Mouse (Mus musculus): ENCODE measurements around the gene Ccdc18. TPM values are rescaled to one million over a fixed set of nuclear protein-coding genes. Genes with fewer than 3 reads are reported as not detected.
"Not testable (repeated sequence)": the region's sequence is repeated elsewhere in the genome, so short reads cannot be mapped to it uniquely, and the experiment has no call there.

Gene Ccdc18
- polyA plus RNA-seq, 1 experiment from 2014 or later = 10.2 TPM

- 29% methylated on average over 1 of the region's 1 CpGs for WGBS
- ATAC-seq = no peak
Observed at GRCm38 (mm10) chr5:108163695-108164094, 31.0 kb downstream of the Ccdc18 start.

GRCm38 (mm10) chr5:108184050-108184449, 51.4 kb downstream of the Ccdc18 start:
- ATAC-seq = no peak
- no peak overlapping the region for H3K9ac ChIP-seq

More at GRCm38 (mm10) chr5:108163695-108164094, 31.0 kb downstream of the Ccdc18 start:
- Histone ChIP-seq H3K4me1 (replicated peaks) (no peaks in the 10 kb centered on the region), H3K4me3 (replicated peaks) (no peak overlapping the region), H3K27ac (no peak overlapping the region), H3K9ac (no peak overlapping the region), H3K9me3 (no peaks in the 10 kb centered on the region), H3K27me3 (replicated peaks) (no peaks in the 10 kb centered on the region), H3K36me3 (no peaks in the 10 kb centered on the region), H3K4me2 (replicated peaks) (no peak overlapping the region)

GRCm38 (mm10) chr5:108188967-108189366, 56.3 kb downstream of the Ccdc18 start:
- H3K4me3 ChIP-seq (replicated peaks) = no peak overlapping the region
- no peak overlapping the region for H3K9ac ChIP-seq
- ATAC-seq = no peak

More at GRCm38 (mm10) chr5:108184050-108184449, 51.4 kb downstream of the Ccdc18 start:
- Histone ChIP-seq H3K27ac (no peak overlapping the region), H3K4me1 (replicated peaks) (no peaks in the 10 kb centered on the region), H3K9me3 (no peaks in the 10 kb centered on the region), H3K4me3 (replicated peaks) (no peak overlapping the region), H3K36me3 (no peaks in the 10 kb centered on the region), H3K4me2 (replicated peaks) (no peak overlapping the region), H3K27me3 (replicated peaks) (no peaks in the 10 kb centered on the region)
- 92% methylated on average over 2 of the region's 2 CpGs for WGBS

GRCm38 (mm10) chr5:108206008-108206407, 73.3 kb downstream of the Ccdc18 start:
- Histone ChIP-seq H3K27me3 (replicated peaks) (no peaks in the 10 kb centered on the region), H3K4me3 (replicated peaks) (no peak overlapping the region), H3K4me2 (replicated peaks) (no peak overlapping the region), H3K9me3 (no peaks in the 10 kb centered on the region), H3K36me3 (no peaks in the 10 kb centered on the region), H3K9ac (no peak overlapping the region), H3K27ac (no peak overlapping the region), H3K4me1 (replicated peaks) (no peaks in the 10 kb centered on the region)
- no peak for ATAC-seq

More at GRCm38 (mm10) chr5:108188967-108189366, 56.3 kb downstream of the Ccdc18 start:
- no peaks in the 10 kb centered on the region for H3K27me3 ChIP-seq (replicated peaks)
- H3K4me2 ChIP-seq (replicated peaks) = no peak overlapping the region
- H3K9me3 ChIP-seq = no peaks in the 10 kb centered on the region
- H3K4me1 ChIP-seq (replicated peaks) = no peaks in the 10 kb centered on the region
- no peak overlapping the region for H3K27ac ChIP-seq
- no peaks in the 10 kb centered on the region for H3K36me3 ChIP-seq

GRCm38 (mm10) chr5:108211512-108211911, 78.8 kb downstream of the Ccdc18 start:
- no peaks in the 10 kb centered on the region for H3K27me3 ChIP-seq (replicated peaks)
- H3K27ac ChIP-seq = no peak overlapping the region
- 80% methylated on average over 4 of the region's 4 CpGs for WGBS
- H3K4me3 ChIP-seq (replicated peaks) = no peak overlapping the region
- no peaks in the 10 kb centered on the region for H3K9me3 ChIP-seq
- no peaks in the 10 kb centered on the region for H3K4me1 ChIP-seq (replicated peaks)
- peak; percentile 73; the same call in 1 of the 2 replicates for ATAC-seq
- H3K9ac ChIP-seq = no peak overlapping the region
- H3K36me3 ChIP-seq = no peaks in the 10 kb centered on the region
- no peak overlapping the region for H3K4me2 ChIP-seq (replicated peaks)

- Histone ChIP-seq H3K27ac (no peak overlapping the region), H3K27me3 (replicated peaks) (no peaks in the 10 kb centered on the region)
- WGBS = 75% methylated on average over 2 of the region's 2 CpGs
Observed at GRCm38 (mm10) chr5:108214928-108215327, 82.3 kb downstream of the Ccdc18 start.

GRCm38 (mm10) chr5:108224077-108224476, 91.4 kb downstream of the Ccdc18 start:
- H3K4me3 ChIP-seq (replicated peaks) = no peak overlapping the region
- no peaks in the 10 kb centered on the region for H3K4me1 ChIP-seq (replicated peaks)
- no peak overlapping the region for H3K9ac ChIP-seq
- H3K4me2 ChIP-seq (replicated peaks) = no peak overlapping the region
- no peaks in the 10 kb centered on the region for H3K9me3 ChIP-seq
- H3K27ac ChIP-seq = no peak overlapping the region
- no peak for ATAC-seq
- no peaks in the 10 kb centered on the region for H3K27me3 ChIP-seq (replicated peaks)
- H3K36me3 ChIP-seq = no peaks in the 10 kb centered on the region

More at GRCm38 (mm10) chr5:108214928-108215327, 82.3 kb downstream of the Ccdc18 start:
- Histone ChIP-seq H3K9me3 (no peaks in the 10 kb centered on the region), H3K4me2 (replicated peaks) (no peak overlapping the region), H3K36me3 (no peaks in the 10 kb centered on the region), H3K4me3 (replicated peaks) (no peak overlapping the region), H3K9ac (no peak overlapping the region), H3K4me1 (replicated peaks) (no peaks in the 10 kb centered on the region)
- ATAC-seq = 0 out of 2 replicates have a peak, but pooled peaks have one; percentile 47

GRCm38 (mm10) chr5:108226159-108226558, 93.5 kb downstream of the Ccdc18 start:
- Histone ChIP-seq H3K9me3 (no peaks in the 10 kb centered on the region), H3K36me3 (no peaks in the 10 kb centered on the region), H3K27me3 (replicated peaks) (no peaks in the 10 kb centered on the region), H3K4me3 (replicated peaks) (no peak overlapping the region), H3K4me1 (replicated peaks) (no peaks in the 10 kb centered on the region), H3K4me2 (replicated peaks) (no peak overlapping the region), H3K9ac (no peak overlapping the region), H3K27ac (no peak overlapping the region)
- ATAC-seq = no peak

- H3K4me1 ChIP-seq (replicated peaks) = no peaks in the 10 kb centered on the region
- no peaks in the 10 kb centered on the region for H3K36me3 ChIP-seq
- H3K27ac ChIP-seq = no peak overlapping the region
- ATAC-seq = no peak
- H3K9ac ChIP-seq = no peak overlapping the region
- no peaks in the 10 kb centered on the region for H3K27me3 ChIP-seq (replicated peaks)
- H3K4me3 ChIP-seq (replicated peaks) = no peak overlapping the region
- WGBS = 36% methylated on average over 3 of the region's 3 CpGs
- no peaks in the 10 kb centered on the region for H3K9me3 ChIP-seq
- H3K4me2 ChIP-seq (replicated peaks) = no peak overlapping the region
Observed at GRCm38 (mm10) chr5:108246314-108246765, 113.7 kb downstream of the Ccdc18 start.

- Histone ChIP-seq H3K27me3 (replicated peaks) (no peaks in the 10 kb centered on the region), H3K27ac (no peak overlapping the region), H3K4me1 (replicated peaks) (no peaks in the 10 kb centered on the region), H3K9me3 (no peaks in the 10 kb centered on the region), H3K36me3 (no peaks in the 10 kb centered on the region), H3K9ac (no peak overlapping the region), H3K4me2 (replicated peaks) (no peak overlapping the region), H3K4me3 (replicated peaks) (no peak overlapping the region)
- WGBS = 68% methylated on average over 2 of the region's 2 CpGs
- ATAC-seq = peak; percentile 75; the same call in 1 of the 2 replicates
Observed at GRCm38 (mm10) chr5:108250033-108250432, 117.4 kb downstream of the Ccdc18 start.

GRCm38 (mm10) chr5:108255259-108255658, 122.6 kb downstream of the Ccdc18 start:
- Histone ChIP-seq H3K9ac (no peak overlapping the region), H3K4me1 (replicated peaks) (no peaks in the 10 kb centered on the region), H3K4me3 (replicated peaks) (no peak overlapping the region), H3K27ac (no peak overlapping the region), H3K27me3 (replicated peaks) (no peaks in the 10 kb centered on the region), H3K9me3 (no peaks in the 10 kb centered on the region), H3K4me2 (replicated peaks) (no peak overlapping the region), H3K36me3 (no peaks in the 10 kb centered on the region)
- 84% methylated on average over 5 of the region's 5 CpGs for WGBS
- no peak for ATAC-seq

- ATAC-seq = 0 out of 2 replicates have a peak, but pooled peaks have one; percentile 41
- H3K9me3 ChIP-seq = no peaks in the 10 kb centered on the region
- H3K9ac ChIP-seq = no peak overlapping the region
- no peak overlapping the region for H3K4me2 ChIP-seq (replicated peaks)
- no peaks in the 10 kb centered on the region for H3K4me1 ChIP-seq (replicated peaks)
- no peaks in the 10 kb centered on the region for H3K27me3 ChIP-seq (replicated peaks)
- no peak overlapping the region for H3K4me3 ChIP-seq (replicated peaks)
- no peaks in the 10 kb centered on the region for H3K36me3 ChIP-seq
- 38% methylated on average over 4 of the region's 4 CpGs for WGBS
- no peak overlapping the region for H3K27ac ChIP-seq
Observed at GRCm38 (mm10) chr5:108262722-108263121, 130.0 kb downstream of the Ccdc18 start.

GRCm38 (mm10) chr5:108263785-108264184, 131.1 kb downstream of the Ccdc18 start:
- not testable (repeated sequence) for ATAC-seq; H3K4me1 ChIP-seq (replicated peaks); H3K4me3 ChIP-seq (replicated peaks); H3K9me3 ChIP-seq; H3K4me2 ChIP-seq (replicated peaks); H3K9ac ChIP-seq; H3K27ac ChIP-seq; H3K36me3 ChIP-seq; H3K27me3 ChIP-seq (replicated peaks)
- 88% methylated on average over 1 of the region's 1 CpGs for WGBS

All from intestine, embryonic 15.5 days (tissue).